Mouse (Mus musculus) heart, postnatal 10 days (tissue): ENCODE measurements around the gene Ttll1. TPM values are rescaled to one million over a fixed set of nuclear protein-coding genes. Genes with fewer than 3 reads are reported as not detected.

Experiments
- DNase-seq, 2 experiments: peaks; one replicate each; pipeline ENCODE4 v3.0.0; 2021
- intact Hi-C: fragments of 180-260 bp; cut with DNase I; formaldehyde crosslinking; loops from one replicate; pipeline ENCODE4 v1.15.1; 2025
- total RNA-seq, 2 experiments: library from RNA; stranded (reverse); gene quantifications; 2 replicates each; pipeline ENCODE4 v1.2.3; 2021

The Ttll1 gene
- total RNA-seq, 2 experiments from 2014 or later = 36.9 to 37.0 TPM

GRCm38 (mm10) chr15:83489471-83489870, 21.2 kb downstream of the Ttll1 start:
- intact Hi-C loops = no loop called here
- DNase-seq = peak; percentile 53 to 65

GRCm38 (mm10) chr15:83487477-83488115, 23.1 kb downstream of the Ttll1 start:
- intact Hi-C loops = no loop called here
- peak; percentile 69 to 70 for DNase-seq

GRCm38 (mm10) chr15:83484311-83484710, 26.4 kb downstream of the Ttll1 start:
- intact Hi-C loops = no loop called here
- DNase-seq = no peak

GRCm38 (mm10) chr15:83483482-83483881, 27.2 kb downstream of the Ttll1 start:
- DNase-seq = peak in 1 of 2 experiments; percentile 54
- intact Hi-C loops = no loop called here

GRCm38 (mm10) chr15:83482645-83483224, 28.0 kb downstream of the Ttll1 start:
- DNase-seq = no peak
- intact Hi-C loops = no loop called here

- intact Hi-C loops = no loop called here
- no peak for DNase-seq
Observed at GRCm38 (mm10) chr15:83481236-83481780, 29.4 kb downstream of the Ttll1 start.

- intact Hi-C loops = no loop called here
- DNase-seq = no peak
Observed at GRCm38 (mm10) chr15:83479818-83480217, 30.9 kb downstream of the Ttll1 start.

- no peak for DNase-seq
- intact Hi-C loops = no loop called here
Observed at GRCm38 (mm10) chr15:83478096-83478495, 32.6 kb downstream of the Ttll1 start.

GRCm38 (mm10) chr15:83476593-83477273, 34.0 kb downstream of the Ttll1 start:
- intact Hi-C loops = no loop called here
- DNase-seq = peak; percentile 45 to 53

GRCm38 (mm10) chr15:83474466-83474836, 36.2 kb downstream of the Ttll1 start:
- intact Hi-C loops = no loop called here
- DNase-seq = no peak

GRCm38 (mm10) chr15:83473832-83474465, 36.7 kb downstream of the Ttll1 start:
- intact Hi-C loops = no loop called here
- DNase-seq = peak; percentile 74 to 80

GRCm38 (mm10) chr15:83473251-83473650, 37.4 kb downstream of the Ttll1 start:
- no peak for DNase-seq
- intact Hi-C loops = no loop called here

- intact Hi-C loops = no loop called here
- DNase-seq = peak; percentile 84 to 87
Observed at GRCm38 (mm10) chr15:83471476-83471875, 39.2 kb downstream of the Ttll1 start.

GRCm38 (mm10) chr15:83470443-83470842, 40.2 kb downstream of the Ttll1 start:
- intact Hi-C loops = no loop called here
- no peak for DNase-seq

- DNase-seq = peak in 1 of 2 experiments; percentile 22
- intact Hi-C loops = no loop called here
Observed at GRCm38 (mm10) chr15:83469279-83469821, 41.3 kb downstream of the Ttll1 start.

GRCm38 (mm10) chr15:83467232-83467966, 43.3 kb downstream of the Ttll1 start:
- intact Hi-C loops = no loop called here
- no peak for DNase-seq

- DNase-seq = no peak
- intact Hi-C loops = no loop called here
Observed at GRCm38 (mm10) chr15:83466331-83466730, 44.4 kb downstream of the Ttll1 start.

- intact Hi-C loops = loop anchor here (2.0 kb wide), 1 partner anchor 32 kb away; no protein-coding TSS in a partner anchor
- DNase-seq = no peak
Observed at GRCm38 (mm10) chr15:83464905-83465650, 45.6 kb downstream of the Ttll1 start.
